Mouse (Mus musculus): ENCODE data around the gene Sf1. TPM values are rescaled to one million over a fixed set of nuclear protein-coding genes. Genes with fewer than 3 reads are reported as not detected.

Sf1 gene
- total RNA-seq, 1 experiment: 150 TPM

- H3K9me3 ChIP-seq (ENCODE audit: control insufficient read depth, insufficient read depth, low read depth, low read length): no peaks in the 10 kb centered on the region
- peaks cover 75% of the 10 kb centered on the region for H3K36me3 ChIP-seq (ENCODE audit: control insufficient read depth, insufficient read depth, low read length, poor library complexity, severe bottlenecking)
- H3K4me3 ChIP-seq (ENCODE audit: insufficient read depth in 1 of 2, low read depth in 1 of 2, low read length in 2 of 2, poor library complexity in 1 of 2, severe bottlenecking in 1 of 2): peak overlapping the region in 1 of 2 experiments; percentile 40; a peak in 2 of 4 replicates
- in situ Hi-C loops (cut with MboI; ENCODE audit: low sequenced_read_pairs in 2 of 2, unreplicated experiment in 2 of 2): no loop called here
- peaks cover 0 to 18% of the 10 kb centered on the region in 2 experiments; a peak in 2 of 4 replicates for H3K4me1 ChIP-seq (ENCODE audit: control insufficient read depth in 2 of 2, insufficient read depth in 2 of 2, low read length in 2 of 2, poor library complexity in 1 of 2)
- H3K27ac ChIP-seq (ENCODE audit: insufficient read depth, low read depth, low read length, poor library complexity, severe bottlenecking): no peak overlapping the region
- no peak for DNase-seq (ENCODE audit: low read depth, low spot score)
- TF ChIP-seq CHD2 (IDR thresholded peaks at IDR 0.05; ENCODE audit: low read depth, low read length): no peak
- TF ChIP-seq HCFC1 (IDR thresholded peaks at IDR 0.05; ENCODE audit: borderline replicate concordance, insufficient read depth, low read length): no peak
- no peak for TF ChIP-seq ZNF384 (IDR thresholded peaks at IDR 0.05; ENCODE audit: low read depth, low read length)
- no peak for TF ChIP-seq MAFK (IDR thresholded peaks at IDR 0.05; ENCODE audit: insufficient read depth, low read depth, low read length)
- TF ChIP-seq ZC3H11A (IDR thresholded peaks at IDR 0.05; ENCODE audit: borderline replicate concordance, low read depth, low read length): no peak
- H3K9ac ChIP-seq (ENCODE audit: insufficient read depth, low read depth, low read length, poor library complexity, severe bottlenecking): no peak overlapping the region
Measured at GRCm38 (mm10) chr19:6374571-6374970, 11.1 kb downstream of the Sf1 start.

- TF ChIP-seq CHD2 (IDR thresholded peaks at IDR 0.05; ENCODE audit: low read depth, low read length) (no peak), ZC3H11A (IDR thresholded peaks at IDR 0.05; ENCODE audit: borderline replicate concordance, low read depth, low read length) (no peak), MAFK (IDR thresholded peaks at IDR 0.05; ENCODE audit: insufficient read depth, low read depth, low read length) (no peak), ZNF384 (IDR thresholded peaks at IDR 0.05; ENCODE audit: low read depth, low read length) (no peak), HCFC1 (IDR thresholded peaks at IDR 0.05; ENCODE audit: borderline replicate concordance, insufficient read depth, low read length) (no peak)
- no peaks in the 10 kb centered on the region for H3K9me3 ChIP-seq (ENCODE audit: control insufficient read depth, insufficient read depth, low read depth, low read length)
- peak overlapping the region; percentile 3 to 45; a peak in 3 of 4 replicates for H3K4me3 ChIP-seq (ENCODE audit: insufficient read depth in 1 of 2, low read depth in 1 of 2, low read length in 2 of 2, poor library complexity in 1 of 2, severe bottlenecking in 1 of 2)
- H3K9ac ChIP-seq (ENCODE audit: insufficient read depth, low read depth, low read length, poor library complexity, severe bottlenecking): 0 out of 2 replicates have a peak overlapping the region, but pooled peaks have one; percentile 19
- H3K27ac ChIP-seq (ENCODE audit: insufficient read depth, low read depth, low read length, poor library complexity, severe bottlenecking): no peak overlapping the region
- in situ Hi-C loops (cut with MboI; ENCODE audit: low sequenced_read_pairs in 2 of 2, unreplicated experiment in 2 of 2): no loop called here
- DNase-seq (ENCODE audit: low read depth, low spot score): no peak
- H3K4me1 ChIP-seq (ENCODE audit: control insufficient read depth in 2 of 2, insufficient read depth in 2 of 2, low read length in 2 of 2, poor library complexity in 1 of 2): peaks cover 0 to 18% of the 10 kb centered on the region in 2 experiments; a peak in 2 of 4 replicates
- peaks cover 69% of the 10 kb centered on the region for H3K36me3 ChIP-seq (ENCODE audit: control insufficient read depth, insufficient read depth, low read length, poor library complexity, severe bottlenecking)
Measured at GRCm38 (mm10) chr19:6375423-6376254, 12.1 kb downstream of the Sf1 start.

- in situ Hi-C loops (cut with MboI; ENCODE audit: low sequenced_read_pairs in 2 of 2, unreplicated experiment in 2 of 2): no loop called here
- Histone ChIP-seq H3K9ac (ENCODE audit: insufficient read depth, low read depth, low read length, poor library complexity, severe bottlenecking) (no peak overlapping the region), H3K4me1 (ENCODE audit: control insufficient read depth in 2 of 2, insufficient read depth in 2 of 2, low read length in 2 of 2, poor library complexity in 1 of 2) (peaks cover 0 to 18% of the 10 kb centered on the region in 2 experiments; a peak in 2 of 4 replicates), H3K4me3 (ENCODE audit: insufficient read depth in 1 of 2, low read depth in 1 of 2, low read length in 2 of 2, poor library complexity in 1 of 2, severe bottlenecking in 1 of 2) (peak overlapping the region; percentile 3 to 45; a peak in 3 of 4 replicates), H3K27ac (ENCODE audit: insufficient read depth, low read depth, low read length, poor library complexity, severe bottlenecking) (no peak overlapping the region), H3K36me3 (ENCODE audit: control insufficient read depth, insufficient read depth, low read length, poor library complexity, severe bottlenecking) (peaks cover 64% of the 10 kb centered on the region), H3K9me3 (ENCODE audit: control insufficient read depth, insufficient read depth, low read depth, low read length) (no peaks in the 10 kb centered on the region)
- TF ChIP-seq ZC3H11A (IDR thresholded peaks at IDR 0.05; ENCODE audit: borderline replicate concordance, low read depth, low read length) (no peak), ZNF384 (IDR thresholded peaks at IDR 0.05; ENCODE audit: low read depth, low read length) (no peak), HCFC1 (IDR thresholded peaks at IDR 0.05; ENCODE audit: borderline replicate concordance, insufficient read depth, low read length) (no peak; the same call in 1 of the 2 replicates), MAFK (IDR thresholded peaks at IDR 0.05; ENCODE audit: insufficient read depth, low read depth, low read length) (no peak), CHD2 (IDR thresholded peaks at IDR 0.05; ENCODE audit: low read depth, low read length) (no peak)
- no peak for DNase-seq (ENCODE audit: low read depth, low spot score)
Measured at GRCm38 (mm10) chr19:6376255-6376564, 12.7 kb downstream of the Sf1 start.

GRCm38 (mm10) chr19:6376643-6377042 is 13.2 kb downstream of the Sf1 start:
- no peak for TF ChIP-seq HCFC1 (IDR thresholded peaks at IDR 0.05; ENCODE audit: borderline replicate concordance, insufficient read depth, low read length)
- no peak for TF ChIP-seq ZNF384 (IDR thresholded peaks at IDR 0.05; ENCODE audit: low read depth, low read length)
- TF ChIP-seq MAFK (IDR thresholded peaks at IDR 0.05; ENCODE audit: insufficient read depth, low read depth, low read length): no peak
- TF ChIP-seq CHD2 (IDR thresholded peaks at IDR 0.05; ENCODE audit: low read depth, low read length): no peak
- TF ChIP-seq ZC3H11A (IDR thresholded peaks at IDR 0.05; ENCODE audit: borderline replicate concordance, low read depth, low read length): no peak
- in situ Hi-C loops (cut with MboI; ENCODE audit: low sequenced_read_pairs in 2 of 2, unreplicated experiment in 2 of 2): no loop called here
- no peak overlapping the region for H3K9ac ChIP-seq (ENCODE audit: insufficient read depth, low read depth, low read length, poor library complexity, severe bottlenecking)
- peaks cover 59% of the 10 kb centered on the region for H3K36me3 ChIP-seq (ENCODE audit: control insufficient read depth, insufficient read depth, low read length, poor library complexity, severe bottlenecking)
- DNase-seq (ENCODE audit: low read depth, low spot score): no peak
- H3K27ac ChIP-seq (ENCODE audit: insufficient read depth, low read depth, low read length, poor library complexity, severe bottlenecking): no peak overlapping the region
- H3K4me1 ChIP-seq (ENCODE audit: control insufficient read depth in 2 of 2, insufficient read depth in 2 of 2, low read length in 2 of 2, poor library complexity in 1 of 2): peaks cover 0 to 18% of the 10 kb centered on the region in 2 experiments; a peak in 2 of 4 replicates
- no peak overlapping the region for H3K4me3 ChIP-seq (ENCODE audit: insufficient read depth in 1 of 2, low read depth in 1 of 2, low read length in 2 of 2, poor library complexity in 1 of 2, severe bottlenecking in 1 of 2)
- no peaks in the 10 kb centered on the region for H3K9me3 ChIP-seq (ENCODE audit: control insufficient read depth, insufficient read depth, low read depth, low read length)
